Mouse (Mus musculus) stomach, postnatal 0 days (tissue): ENCODE measurements at regions not wholly inside any gene's neighbourhood (a gene's known extent, or its start where the extent isn't known, plus 50 kb on each side); places are given as distances from the start of the nearest gene placed in this dataset.

Source experiments
- ATAC-seq: fragments of 200-750 bp; cut with Nextera tagmentation; 2 replicates; pipeline ENCODE4 v1.8.0; 2017; ENCODE audit not compliant: low FRiP score, low TSS enrichment
- DNase-seq: peaks from one replicate; pipeline ENCODE4 v3.0.0-alpha.2; 2016; ENCODE audit warnings: low spot score
- H3K27ac ChIP-seq: fragments of 300-500 bp; sonication (generic); replicated peaks from 2 replicates; pipeline ENCODE4 v1.5.1; 2014; ENCODE audit warnings: mild to moderate bottlenecking, control low read depth
- H3K27me3 ChIP-seq: fragments of 300-500 bp; sonication (generic); 2 replicates; pipeline ENCODE4 v1.6.1; 2014; ENCODE audit warnings: low read length; ENCODE audit not compliant: control insufficient read depth, insufficient read depth
- H3K36me3 ChIP-seq: fragments of 300-500 bp; sonication (generic); 2 replicates; pipeline ENCODE4 v1.6.1; 2014; ENCODE audit warnings: low read length, mixed read lengths; ENCODE audit not compliant: control insufficient read depth, insufficient read depth
- H3K4me1 ChIP-seq: fragments of 300-500 bp; sonication (generic); replicated peaks from 2 replicates; pipeline ENCODE4 v1.6.1; 2014; ENCODE audit warnings: antibody characterized with exemption; ENCODE audit not compliant: control insufficient read depth, insufficient read depth
- H3K4me2 ChIP-seq: fragments of 300-500 bp; sonication (generic); replicated peaks from 2 replicates; pipeline ENCODE4 v1.6.1; 2014; ENCODE audit warnings: low read depth, mild to moderate bottlenecking, control low read depth, moderate library complexity
- H3K4me3 ChIP-seq: fragments of 300-500 bp; sonication (generic); 2 replicates; pipeline ENCODE4 v1.5.1; 2014; ENCODE audit warnings: low read depth, low read length, control low read depth
- H3K9ac ChIP-seq: fragments of 300-500 bp; sonication (generic); 2 replicates; pipeline ENCODE4 v1.6.1; 2014; ENCODE audit warnings: mild to moderate bottlenecking, low read length, control low read depth, mixed read lengths
- H3K9me3 ChIP-seq: fragments of 300-500 bp; sonication (generic); 2 replicates; pipeline ENCODE4 v1.6.1; 2016; ENCODE audit warnings: low read length; ENCODE audit not compliant: control insufficient read depth
- CTCF ChIP-seq: IDR thresholded peaks from 2 replicates; pipeline ENCODE4 v1.5.1; 2016; ENCODE audit warnings: antibody characterized with exemption, low read depth, mild to moderate bottlenecking, moderate library complexity
- EP300 ChIP-seq: optimal IDR thresholded peaks from 2 replicates; pipeline ENCODE3; 2016; ENCODE audit warnings: antibody characterized with exemption
- WGBS: fragments of 180-500 bp; shearing (Covaris S2); extraction: QIAGEN DNeasy Blood & Tissue Kit; methylation state at CpG from one replicate; pipeline ENCODE4 v1.1.7; 2014; 5-methylcytosine and 5-hydroxymethylcytosine counted together

DNA sequence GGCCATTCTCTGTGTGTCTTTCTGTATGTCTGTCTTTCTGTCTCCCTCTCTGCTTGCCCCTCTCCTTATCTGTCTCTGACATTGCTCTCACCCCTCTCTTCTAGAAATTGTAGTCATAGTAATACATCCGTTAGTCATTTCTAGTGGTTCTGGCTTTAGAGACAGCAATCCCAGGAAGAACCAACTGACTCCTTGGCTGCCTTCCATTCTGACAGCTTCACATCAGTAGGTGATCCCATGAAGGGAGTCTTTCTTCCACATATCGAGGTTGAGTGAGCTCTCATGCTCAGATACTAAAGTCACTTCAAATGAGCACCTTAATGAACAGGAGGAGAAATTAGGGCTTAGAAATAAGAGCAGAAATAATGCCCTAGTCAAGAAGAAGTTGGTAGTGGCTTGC lies 455.3 kb upstream of the Adamts9 start:
- no peak overlapping the region for H3K27ac ChIP-seq
- TF ChIP-seq EP300 (no peak), CTCF (no peak)
- WGBS = 76% methylated on average over 2 of the region's 2 CpGs
- ATAC-seq (no peak), DNase-seq (no peak)
- no peak overlapping the region for H3K4me3 ChIP-seq
- no peaks in the 10 kb centered on the region for H3K27me3 ChIP-seq
- no peaks in the 10 kb centered on the region for H3K36me3 ChIP-seq
- no peaks in the 10 kb centered on the region for H3K4me1 ChIP-seq
- H3K9me3 ChIP-seq = no peaks in the 10 kb centered on the region
- no peak overlapping the region for H3K4me2 ChIP-seq
- no peak overlapping the region for H3K9ac ChIP-seq

DNA sequence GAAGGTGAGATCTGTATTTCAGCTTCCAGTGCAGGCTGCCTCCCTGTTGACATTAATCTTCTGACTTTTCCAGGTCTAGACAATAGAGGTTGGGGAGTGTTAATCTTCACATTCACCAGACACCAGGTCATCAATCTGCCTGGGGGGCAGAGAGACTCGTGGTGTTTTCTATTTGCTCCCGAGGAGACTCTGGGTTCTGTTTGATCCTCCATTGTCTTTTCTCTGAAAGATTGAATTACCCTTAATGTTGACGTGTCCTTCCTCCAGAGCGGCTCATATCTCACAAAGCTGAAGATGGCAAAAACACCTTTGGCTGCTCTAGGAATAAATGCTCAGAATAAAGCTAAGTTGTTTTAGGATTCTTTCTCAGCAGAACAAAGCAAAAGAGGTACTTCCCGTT lies 453.8 kb upstream of the Adamts9 start:
- no peak for TF ChIP-seq EP300
- no peak for TF ChIP-seq CTCF
- Histone ChIP-seq H3K4me2 (no peak overlapping the region), H3K27me3 (no peaks in the 10 kb centered on the region), H3K9ac (no peak overlapping the region), H3K9me3 (no peaks in the 10 kb centered on the region), H3K27ac (no peak overlapping the region), H3K4me3 (no peak overlapping the region), H3K36me3 (no peaks in the 10 kb centered on the region), H3K4me1 (no peaks in the 10 kb centered on the region)
- 44% methylated on average over 5 of the region's 5 CpGs for WGBS
- ATAC-seq (no peak), DNase-seq (no peak)

DNA sequence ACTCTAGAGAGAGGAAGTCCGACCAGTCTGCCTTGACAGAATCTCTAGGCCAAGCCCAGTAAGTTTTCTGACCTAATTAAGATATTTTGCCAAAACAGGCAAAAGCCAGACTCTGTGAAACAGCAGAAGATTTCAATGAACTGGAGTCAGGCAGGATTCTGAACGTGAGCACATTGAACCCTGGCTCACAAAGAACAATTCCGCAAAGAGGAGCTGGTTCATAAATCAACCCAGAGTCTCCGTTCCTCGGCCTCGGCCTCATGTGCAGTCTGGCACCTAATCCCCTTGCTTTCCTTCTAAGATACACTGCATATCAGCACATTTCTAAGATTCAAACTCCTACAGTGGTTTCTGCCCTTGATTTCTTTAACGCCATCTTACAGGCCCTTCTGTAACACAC lies 452.7 kb upstream of the Adamts9 start:
- Histone ChIP-seq H3K27ac (no peak overlapping the region), H3K4me1 (no peaks in the 10 kb centered on the region), H3K27me3 (no peaks in the 10 kb centered on the region), H3K9me3 (no peaks in the 10 kb centered on the region), H3K4me3 (no peak overlapping the region), H3K9ac (no peak overlapping the region), H3K36me3 (no peaks in the 10 kb centered on the region), H3K4me2 (no peak overlapping the region)
- 37% methylated on average over 7 of the region's 7 CpGs for WGBS
- no peak for TF ChIP-seq EP300
- no peak for TF ChIP-seq CTCF
- ATAC-seq (no peak), DNase-seq (no peak)

DNA sequence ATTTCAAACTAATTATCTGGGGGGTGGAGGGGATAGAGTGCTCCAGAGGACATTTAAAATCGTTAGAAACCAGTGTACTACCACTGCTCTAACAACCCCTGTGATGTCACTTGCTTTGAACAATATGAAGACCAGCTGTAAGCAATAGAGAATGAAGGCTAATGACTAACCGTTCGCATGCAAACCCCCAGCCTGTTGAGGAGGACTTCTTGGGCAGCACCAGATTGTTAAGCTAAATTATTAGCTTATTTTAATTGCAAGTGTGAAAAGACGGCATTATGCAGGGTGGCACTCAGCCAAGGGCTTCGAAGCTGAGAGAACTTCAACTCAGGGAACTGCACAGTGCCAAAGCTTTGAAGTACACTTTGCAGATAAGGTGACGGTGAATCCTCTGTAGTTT lies 452.0 kb upstream of the Adamts9 start:
- Histone ChIP-seq H3K9ac (no peak overlapping the region), H3K9me3 (no peaks in the 10 kb centered on the region), H3K27ac (no peak overlapping the region), H3K36me3 (no peaks in the 10 kb centered on the region), H3K4me1 (no peaks in the 10 kb centered on the region), H3K4me3 (no peak overlapping the region), H3K4me2 (no peak overlapping the region), H3K27me3 (no peaks in the 10 kb centered on the region)
- WGBS = 34% methylated on average over 6 of the region's 6 CpGs
- no peak for ATAC-seq
- no peak for TF ChIP-seq EP300
- no peak for TF ChIP-seq CTCF
- DNase-seq = no peak

DNA sequence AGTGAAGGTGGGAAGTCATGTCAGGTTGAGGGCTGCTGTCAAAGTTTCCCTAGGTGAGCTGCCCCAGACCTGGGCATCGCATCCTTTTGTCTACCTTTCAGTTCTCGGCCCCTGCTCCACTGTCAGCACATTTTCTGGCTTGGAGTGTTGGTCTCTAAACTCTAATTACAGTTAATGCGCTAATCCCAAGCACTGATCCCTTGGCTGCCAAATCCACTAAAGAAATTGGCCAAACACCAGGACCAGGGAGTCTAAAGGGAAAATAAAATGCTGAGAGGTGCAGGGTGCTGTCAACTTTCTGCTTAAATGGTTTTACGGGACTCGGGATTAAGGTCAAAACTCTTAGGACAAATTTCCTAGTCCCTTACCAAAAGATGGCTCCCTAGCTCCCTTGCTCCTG lies 450.3 kb upstream of the Adamts9 start:
- H3K9me3 ChIP-seq = no peaks in the 10 kb centered on the region
- WGBS = 70% methylated on average over 5 of the region's 5 CpGs
- H3K9ac ChIP-seq = no peak overlapping the region
- DNase-seq = no peak
- no peak overlapping the region for H3K4me3 ChIP-seq
- H3K4me2 ChIP-seq = no peak overlapping the region
- TF ChIP-seq CTCF (no peak), EP300 (no peak)
- no peaks in the 10 kb centered on the region for H3K36me3 ChIP-seq
- H3K27ac ChIP-seq = no peak overlapping the region
- no peak for ATAC-seq
- H3K27me3 ChIP-seq = no peaks in the 10 kb centered on the region
- no peaks in the 10 kb centered on the region for H3K4me1 ChIP-seq

DNA sequence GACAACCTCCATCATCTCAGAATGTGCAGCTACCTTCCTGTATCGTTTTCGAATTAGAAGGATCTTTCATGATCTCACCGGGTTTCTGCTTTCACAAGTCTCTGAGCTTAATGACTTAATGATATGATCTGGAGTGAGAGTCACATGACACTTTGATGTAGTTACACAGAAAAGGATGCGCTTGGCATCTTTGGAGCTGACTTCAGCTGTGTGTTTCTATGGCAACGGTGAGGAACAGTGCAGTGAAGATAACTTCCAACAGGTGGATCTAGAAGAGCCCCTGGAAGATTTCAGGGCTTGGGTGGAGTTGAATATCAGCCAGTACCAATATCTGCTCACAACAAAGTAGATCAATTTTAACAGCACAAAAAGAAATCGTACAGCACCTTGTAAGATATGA lies 449.1 kb upstream of the Adamts9 start:
- H3K9ac ChIP-seq = no peak overlapping the region
- no peaks in the 10 kb centered on the region for H3K9me3 ChIP-seq
- no peak overlapping the region for H3K4me2 ChIP-seq
- 81% methylated on average over 6 of the region's 6 CpGs for WGBS
- ATAC-seq (no peak), DNase-seq (no peak)
- no peak overlapping the region for H3K27ac ChIP-seq
- no peaks in the 10 kb centered on the region for H3K27me3 ChIP-seq
- no peak for TF ChIP-seq CTCF
- TF ChIP-seq EP300 = no peak
- no peak overlapping the region for H3K4me3 ChIP-seq
- no peaks in the 10 kb centered on the region for H3K36me3 ChIP-seq
- H3K4me1 ChIP-seq = no peaks in the 10 kb centered on the region
